Mouse (Mus musculus) myocyte (in vitro differentiated cells): ENCODE measurements at regions not wholly inside any gene's neighbourhood (a gene's known extent, or its start where the extent isn't known, plus 50 kb on each side); places are given as distances from the start of the nearest gene placed in this dataset.

Experiments used
- H3K27me3 ChIP-seq: one replicate; pipeline ENCODE4 v1.6.1; 2011; ENCODE audit not compliant: control insufficient read depth, insufficient read depth, insufficient read length
- H3K36me3 ChIP-seq: one replicate; pipeline ENCODE4 v1.6.1; 2011; ENCODE audit not compliant: control insufficient read depth, insufficient read depth
- H3K4me2 ChIP-seq: one replicate; pipeline ENCODE4 v1.6.1; 2011; ENCODE audit warnings: low read depth, control low read depth
- H3K4me3 ChIP-seq: one replicate; pipeline ENCODE4 v1.5.1; 2011; ENCODE audit warnings: mild to moderate bottlenecking, control low read depth, moderate library complexity
- H3K79me2 ChIP-seq: one replicate; pipeline ENCODE4 v1.6.1; 2011; ENCODE audit not compliant: control insufficient read depth, insufficient read depth
- H3ac ChIP-seq: one replicate; pipeline ENCODE4 v1.6.1; 2011; ENCODE audit not compliant: control insufficient read depth, insufficient read length
- CEBPB ChIP-seq: IDR thresholded peaks from 2 replicates; pipeline ENCODE4 v1.6.1; 2011; ENCODE audit warnings: mild to moderate bottlenecking, moderate library complexity; ENCODE audit not compliant: poor library complexity, insufficient read depth, severe bottlenecking
- E2F4 ChIP-seq: IDR thresholded peaks from one replicate; pipeline ENCODE4 v1.6.1; 2011; ENCODE audit warnings: mild to moderate bottlenecking, control low read depth, moderate library complexity; ENCODE audit not compliant: insufficient read depth
- MAX ChIP-seq: IDR thresholded peaks from one replicate; pipeline ENCODE4 v1.6.1; 2011; ENCODE audit warnings: low read depth, mild to moderate bottlenecking, control low read depth
- MYOD1 ChIP-seq, 3 experiments: IDR thresholded peaks; one replicate each; pipeline ENCODE4 v1.6.1; 2011; ENCODE audit warnings: control low read depth in 2 of 3, low read depth in 2 of 3, mild to moderate bottlenecking in 2 of 3, moderate library complexity in 1 of 3; ENCODE audit not compliant: insufficient read length in 2 of 3, control insufficient read depth in 1 of 3
- MYOG ChIP-seq, 3 experiments: IDR thresholded peaks; one replicate each; pipeline ENCODE4 v1.6.1; 2011; ENCODE audit warnings: control low read depth in 2 of 3, low read depth in 2 of 3, mild to moderate bottlenecking in 2 of 3; ENCODE audit not compliant: insufficient read length in 2 of 3, control insufficient read depth in 1 of 3, insufficient read depth in 1 of 3
- POLR2A ChIP-seq: IDR thresholded peaks from one replicate; pipeline ENCODE4 v1.6.1; 2011; ENCODE audit warnings: low read depth, mild to moderate bottlenecking, control low read depth, moderate library complexity; ENCODE audit not compliant: insufficient read length
- POLR2AphosphoS2 ChIP-seq: IDR thresholded peaks from one replicate; pipeline ENCODE4 v1.6.1; 2011; ENCODE audit warnings: low read depth, control low read depth; ENCODE audit not compliant: insufficient read length
- REST ChIP-seq: IDR thresholded peaks from one replicate; pipeline ENCODE4 v1.6.1; 2011; ENCODE audit warnings: mild to moderate bottlenecking, control low read depth, moderate library complexity; ENCODE audit not compliant: insufficient read depth, insufficient read length
- SRF ChIP-seq: IDR thresholded peaks from one replicate; pipeline ENCODE4 v1.6.1; 2011; ENCODE audit warnings: low read depth; ENCODE audit not compliant: control insufficient read depth, insufficient read length
- TCF12 ChIP-seq: IDR thresholded peaks from one replicate; pipeline ENCODE4 v1.6.1; 2011; ENCODE audit warnings: mild to moderate bottlenecking, control low read depth; ENCODE audit not compliant: poor library complexity, insufficient read depth, severe bottlenecking
- TCF3 ChIP-seq: IDR thresholded peaks from one replicate; pipeline ENCODE4 v1.6.1; 2011; ENCODE audit warnings: low read depth, control low read depth; ENCODE audit not compliant: insufficient read length
- USF1 ChIP-seq: IDR thresholded peaks from one replicate; pipeline ENCODE4 v1.6.1; 2011; ENCODE audit warnings: low read depth, mild to moderate bottlenecking, control low read depth, moderate library complexity

DNA sequence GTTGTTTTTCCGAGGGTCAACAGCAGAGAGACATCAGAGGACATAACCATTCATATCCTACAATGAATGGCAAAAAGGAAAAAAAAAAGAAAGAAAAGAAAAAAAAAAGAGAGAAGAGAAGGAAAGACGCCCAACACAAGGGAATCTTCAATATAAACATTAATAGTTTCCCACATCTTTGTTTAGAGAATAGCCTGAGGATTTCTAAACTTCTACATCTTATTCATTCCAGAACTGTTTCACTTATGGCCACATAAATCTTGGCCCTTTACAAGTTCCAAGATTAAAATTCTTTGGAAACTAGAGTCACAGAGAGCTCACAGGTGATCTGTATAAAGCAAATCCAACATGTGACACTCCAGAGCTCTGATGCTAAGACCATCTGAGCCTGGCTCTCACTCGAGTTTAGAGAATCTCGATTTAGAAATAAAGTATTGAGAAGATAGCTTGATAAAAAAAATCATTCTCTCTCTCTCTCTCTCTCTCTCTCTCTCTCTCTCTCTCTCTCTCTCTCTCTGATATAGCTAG lies 197.2 kb upstream of the Tcf21 start:
- no peak overlapping the region for H3K4me2 ChIP-seq
- TF ChIP-seq TCF12 (no peak), USF1 (no peak), POLR2A (no peak)
- no peaks in the 10 kb centered on the region for H3K36me3 ChIP-seq
- H3ac ChIP-seq = no peak overlapping the region
- no peaks in the 10 kb centered on the region for H3K79me2 ChIP-seq
- H3K4me3 ChIP-seq = no peak overlapping the region
- no peaks in the 10 kb centered on the region for H3K27me3 ChIP-seq

GRCm38 (mm10) chr10:23015935-23016694 lies 196.1 kb upstream of the Tcf21 start:
- H3ac ChIP-seq = no peak overlapping the region
- H3K36me3 ChIP-seq = no peaks in the 10 kb centered on the region
- no peaks in the 10 kb centered on the region for H3K79me2 ChIP-seq
- no peak overlapping the region for H3K4me3 ChIP-seq
- H3K27me3 ChIP-seq = no peaks in the 10 kb centered on the region
- TF ChIP-seq E2F4 = no peak
- no peak for TF ChIP-seq TCF3
- H3K4me2 ChIP-seq = no peak overlapping the region

DNA sequence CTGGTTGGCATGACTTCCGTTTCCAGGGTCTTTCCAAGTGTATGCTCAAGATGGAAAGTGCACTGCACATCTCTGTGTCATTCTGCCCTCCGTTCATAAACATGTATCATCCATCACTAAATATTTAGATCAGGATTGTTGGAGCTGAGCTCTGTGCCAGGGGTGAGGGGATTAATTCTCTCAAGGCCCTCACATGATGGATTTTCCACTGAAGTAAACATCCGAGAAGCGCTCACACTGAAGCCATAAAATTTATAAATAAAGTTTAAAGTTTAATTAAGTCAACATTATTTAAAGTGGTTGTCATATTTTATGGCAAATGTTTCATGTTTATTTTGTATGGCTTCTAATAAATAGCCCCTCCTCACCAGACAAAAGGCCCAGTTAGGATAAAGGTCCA lies 190.7 kb upstream of the Tcf21 start:
- no peak overlapping the region for H3ac ChIP-seq
- no peak overlapping the region for H3K4me3 ChIP-seq
- no peaks in the 10 kb centered on the region for H3K79me2 ChIP-seq
- H3K36me3 ChIP-seq = no peaks in the 10 kb centered on the region
- H3K27me3 ChIP-seq = no peaks in the 10 kb centered on the region
- H3K4me2 ChIP-seq = no peak overlapping the region
- TF ChIP-seq POLR2A (no peak), REST (no peak), SRF (no peak), TCF3 (no peak), MYOD1 (IDR thresholded peaks at IDR 0.05; ENCODE audit: control insufficient read depth in 1 of 3, insufficient read length in 2 of 3, low read depth in 2 of 3) (no peak), E2F4 (no peak), TCF12 (no peak), MYOG (IDR thresholded peaks at IDR 0.05; ENCODE audit: control insufficient read depth in 1 of 3, insufficient read depth in 1 of 3, insufficient read length in 2 of 3, low read depth in 2 of 3) (no peak), POLR2AphosphoS2 (no peak), USF1 (no peak), CEBPB (no peak), MAX (no peak)

DNA sequence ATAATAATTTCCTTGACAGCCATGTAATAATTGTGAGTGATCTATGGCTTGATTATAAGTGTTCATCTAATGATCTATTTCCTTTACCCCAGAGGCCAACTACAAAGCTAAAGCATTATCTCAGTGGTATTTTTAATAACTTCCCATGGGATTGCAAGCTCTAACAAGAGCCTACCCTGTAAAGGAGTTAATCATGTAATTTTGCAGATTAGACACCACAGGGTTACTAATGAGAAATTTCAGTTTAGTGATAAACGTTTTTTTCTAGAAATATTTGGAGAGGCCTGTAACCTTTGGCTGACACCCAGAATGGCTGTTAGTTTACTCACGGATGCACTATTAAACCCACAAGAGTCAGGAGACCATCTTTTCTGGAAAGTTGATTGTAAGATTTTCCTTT lies 190.2 kb upstream of the Tcf21 start:
- TF ChIP-seq MAX (no peak), TCF3 (no peak), USF1 (no peak), CEBPB (no peak), POLR2AphosphoS2 (no peak), MYOD1 (IDR thresholded peaks at IDR 0.05; ENCODE audit: control insufficient read depth in 1 of 3, insufficient read length in 2 of 3, low read depth in 2 of 3) (no peak), SRF (no peak), TCF12 (no peak), MYOG (IDR thresholded peaks at IDR 0.05; ENCODE audit: control insufficient read depth in 1 of 3, insufficient read depth in 1 of 3, insufficient read length in 2 of 3, low read depth in 2 of 3) (no peak), POLR2A (no peak), E2F4 (no peak)
- no peaks in the 10 kb centered on the region for H3K79me2 ChIP-seq
- H3ac ChIP-seq = no peak overlapping the region
- no peaks in the 10 kb centered on the region for H3K27me3 ChIP-seq
- H3K36me3 ChIP-seq = no peaks in the 10 kb centered on the region
- no peak overlapping the region for H3K4me2 ChIP-seq
- H3K4me3 ChIP-seq = no peak overlapping the region

GRCm38 (mm10) chr10:23004768-23005167 lies 184.8 kb upstream of the Tcf21 start:
- no peak overlapping the region for H3K4me2 ChIP-seq
- H3ac ChIP-seq = no peak overlapping the region
- no peaks in the 10 kb centered on the region for H3K79me2 ChIP-seq
- TF ChIP-seq CEBPB (no peak), TCF12 (no peak), MAX (no peak), POLR2AphosphoS2 (no peak), SRF (no peak), REST (no peak), MYOD1 (IDR thresholded peaks at IDR 0.05; ENCODE audit: control insufficient read depth in 1 of 3, insufficient read length in 2 of 3, low read depth in 2 of 3) (no peak)
- no peak overlapping the region for H3K4me3 ChIP-seq
- H3K36me3 ChIP-seq = no peaks in the 10 kb centered on the region
- no peaks in the 10 kb centered on the region for H3K27me3 ChIP-seq
